Mouse (Mus musculus): Measurements from ENCODE around the gene Otx1. TPM values are rescaled to one million over a fixed set of nuclear protein-coding genes. Genes with fewer than 3 reads are reported as not detected.

Otx1 gene
- total and polyA plus RNA-seq, 3 experiments = not detected

- Histone ChIP-seq H3K9me3 (replicated peaks; ENCODE audit: low read length) (peaks cover 47% of the 10 kb centered on the region), H3K27ac (ENCODE audit: insufficient read depth, low read depth) (no peak overlapping the region), H3K9ac (ENCODE audit: insufficient read depth, low read depth) (no peak overlapping the region), H3K27me3 (replicated peaks) (no peaks in the 10 kb centered on the region), H3K4me3 (replicated peaks in 1 of 3; ENCODE audit: low read depth in 2 of 3, low read length in 2 of 3, poor library complexity in 1 of 3) (no peak overlapping the region), H3K36me3 (replicated peaks in 1 of 2; ENCODE audit: control insufficient read depth in 1 of 2, insufficient read depth in 1 of 2, low read length in 1 of 2) (no peaks in the 10 kb centered on the region), H3K79me2 (replicated peaks; ENCODE audit: control insufficient read depth, extremely low read depth, insufficient read depth, poor library complexity, severe bottlenecking) (no peaks in the 10 kb centered on the region), H3K4me2 (ENCODE audit: insufficient read depth, low read depth, poor library complexity, severe bottlenecking) (no peak overlapping the region), H3K4me1 (ENCODE audit: control insufficient read depth in 1 of 2, insufficient read depth in 2 of 2) (peaks cover 0 to 5% of the 10 kb centered on the region in 2 experiments; a peak in 1 of 4 replicates)
- TF ChIP-seq MEF2A (IDR thresholded peaks at IDR 0.05; ENCODE audit: borderline replicate concordance, low read depth, low read length) (no peak), PAX5 (IDR thresholded peaks at IDR 0.05; ENCODE audit: low read length) (no peak), JUN (IDR thresholded peaks at IDR 0.05; ENCODE audit: insufficient read depth, low read depth, low read length) (no peak), MYC (IDR thresholded peaks at IDR 0.05; ENCODE audit: low read depth, low read length) (no peak), MAFK (IDR thresholded peaks at IDR 0.05; ENCODE audit: insufficient replicate concordance, low read length) (no peak), NRF1 (IDR thresholded peaks at IDR 0.05; ENCODE audit: low read depth, low read length) (no peak), KAT2A (IDR thresholded peaks at IDR 0.05; ENCODE audit: insufficient replicate concordance, low read length) (no peak), RAD21 (IDR thresholded peaks at IDR 0.05; ENCODE audit: low read depth, low read length) (no peak), E2F4 (IDR thresholded peaks at IDR 0.05; ENCODE audit: insufficient replicate concordance, low read depth, low read length) (no peak), MXI1 (IDR thresholded peaks at IDR 0.05; ENCODE audit: low read depth, low read length) (no peak), TCF12 (IDR thresholded peaks at IDR 0.05; ENCODE audit: low read depth, low read length) (no peak), CHD1 (IDR thresholded peaks at IDR 0.05; ENCODE audit: low read depth, low read length) (no peak), CHD2 (IDR thresholded peaks at IDR 0.05; ENCODE audit: low read length) (no peak), SMC3 (IDR thresholded peaks at IDR 0.05; ENCODE audit: low read depth, low read length) (no peak)
- in situ Hi-C loops (cut with MboI; ENCODE audit: low pct_ligation_motif_present, low pct_unique_long_range_greater_than_20kb, low sequenced_read_pairs) (no loop called here), dilution Hi-C loops (cut with MboI; ENCODE audit: extremely low pct_ligation_motif_present, extremely low pct_unique_long_range_greater_than_20kb, low sequenced_read_pairs) (no loop called here)
- DNase-seq (ENCODE audit: extremely low read depth) = no peak
These were observed 1.2 kb downstream of the Otx1 start for GRCm38 (mm10) chr11:22001321-22002061.

- no peak overlapping the region for H3K9ac ChIP-seq (ENCODE audit: insufficient read depth, low read depth)
- peaks cover 0 to 5% of the 10 kb centered on the region in 2 experiments; a peak in 1 of 4 replicates for H3K4me1 ChIP-seq (ENCODE audit: control insufficient read depth in 1 of 2, insufficient read depth in 2 of 2)
- no peak overlapping the region for H3K4me2 ChIP-seq (ENCODE audit: insufficient read depth, low read depth, poor library complexity, severe bottlenecking)
- DNase-seq (ENCODE audit: extremely low read depth) = no peak
- no peaks in the 10 kb centered on the region for H3K27me3 ChIP-seq (replicated peaks)
- H3K27ac ChIP-seq (ENCODE audit: insufficient read depth, low read depth) = no peak overlapping the region
- TF ChIP-seq IRF4 (IDR thresholded peaks at IDR 0.05; ENCODE audit: low read depth, low read length) (no peak), RCOR1 (conservative IDR thresholded peaks at IDR 0.05; ENCODE audit: low read depth, low read length) (no peak), CHD2 (IDR thresholded peaks at IDR 0.05; ENCODE audit: low read length) (no peak), RAD21 (IDR thresholded peaks at IDR 0.05; ENCODE audit: low read depth, low read length) (no peak), ZKSCAN1 (IDR thresholded peaks at IDR 0.05; ENCODE audit: borderline replicate concordance, low read depth, low read length) (no peak), TCF12 (IDR thresholded peaks at IDR 0.05; ENCODE audit: low read depth, low read length) (no peak)
- peaks cover 55% of the 10 kb centered on the region for H3K9me3 ChIP-seq (replicated peaks; ENCODE audit: low read length)
- H3K79me2 ChIP-seq (replicated peaks; ENCODE audit: control insufficient read depth, extremely low read depth, insufficient read depth, poor library complexity, severe bottlenecking) = no peaks in the 10 kb centered on the region
- H3K4me3 ChIP-seq (replicated peaks in 1 of 3; ENCODE audit: low read depth in 2 of 3, low read length in 2 of 3, poor library complexity in 1 of 3) = no peak overlapping the region
- H3K36me3 ChIP-seq (replicated peaks in 1 of 2; ENCODE audit: control insufficient read depth in 1 of 2, insufficient read depth in 1 of 2, low read length in 1 of 2) = no peaks in the 10 kb centered on the region
- in situ Hi-C loops (cut with MboI; ENCODE audit: low pct_ligation_motif_present, low pct_unique_long_range_greater_than_20kb, low sequenced_read_pairs) = no loop called here
- dilution Hi-C loops (cut with MboI; ENCODE audit: extremely low pct_ligation_motif_present, extremely low pct_unique_long_range_greater_than_20kb, low sequenced_read_pairs) = no loop called here
These were observed 2.2 kb downstream of the Otx1 start for GRCm38 (mm10) chr11:22000316-22001076.
